Mouse (Mus musculus): ENCODE measurements around the gene Olfr1287.

DNA sequence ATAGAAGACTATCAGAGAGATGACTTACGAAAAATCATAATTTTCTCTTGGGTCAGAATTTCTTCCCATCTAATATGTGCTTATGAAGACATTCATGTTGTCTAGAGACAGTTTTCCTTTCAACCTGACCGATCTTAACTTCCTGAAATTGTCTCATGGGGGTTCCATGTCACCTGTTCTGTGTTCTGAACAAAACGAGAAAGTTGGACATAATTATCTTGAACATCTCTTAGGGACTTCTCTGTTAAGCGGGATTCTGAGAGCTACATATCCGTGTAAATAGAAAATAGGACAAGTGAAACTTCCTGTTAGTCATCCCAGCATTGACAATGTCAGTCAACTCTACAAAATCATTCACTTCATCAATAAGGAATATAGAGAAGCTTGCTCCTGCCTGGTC, 44.8 kb downstream of the Olfr1287 start, which contains the start of gene Olfr1290:
- TF ChIP-seq POLR2A (IDR thresholded peaks at IDR 0.05; ENCODE audit: control insufficient read depth, extremely low read depth, insufficient read depth, low read length, poor library complexity), result no peak
- no peak for TF ChIP-seq CTCF (IDR thresholded peaks at IDR 0.05; ENCODE audit: borderline replicate concordance, control insufficient read depth, extremely low read depth, insufficient read depth, low read length, poor library complexity)
